Mouse (Mus musculus) gastrocnemius, postnatal 36 days (tissue): Measurements from ENCODE around the gene Abl1. TPM values are rescaled to one million over a fixed set of nuclear protein-coding genes. Genes with fewer than 3 reads are reported as not detected.

Source experiments
- DNase-seq, 2 experiments: peaks; one replicate each; pipeline ENCODE4 v3.0.0; 2022
- intact Hi-C: fragments of 180-260 bp; cut with DNase I; formaldehyde crosslinking; loops from one replicate; pipeline ENCODE4 v1.15.1; 2025
- total RNA-seq, 2 experiments: library from RNA; stranded (reverse); gene quantifications; 2 replicates each; pipeline ENCODE4 v1.2.3; 2021

The Abl1 gene
- total RNA-seq, 2 experiments from 2014 or later = 21.9 to 22.3 TPM

DNA sequence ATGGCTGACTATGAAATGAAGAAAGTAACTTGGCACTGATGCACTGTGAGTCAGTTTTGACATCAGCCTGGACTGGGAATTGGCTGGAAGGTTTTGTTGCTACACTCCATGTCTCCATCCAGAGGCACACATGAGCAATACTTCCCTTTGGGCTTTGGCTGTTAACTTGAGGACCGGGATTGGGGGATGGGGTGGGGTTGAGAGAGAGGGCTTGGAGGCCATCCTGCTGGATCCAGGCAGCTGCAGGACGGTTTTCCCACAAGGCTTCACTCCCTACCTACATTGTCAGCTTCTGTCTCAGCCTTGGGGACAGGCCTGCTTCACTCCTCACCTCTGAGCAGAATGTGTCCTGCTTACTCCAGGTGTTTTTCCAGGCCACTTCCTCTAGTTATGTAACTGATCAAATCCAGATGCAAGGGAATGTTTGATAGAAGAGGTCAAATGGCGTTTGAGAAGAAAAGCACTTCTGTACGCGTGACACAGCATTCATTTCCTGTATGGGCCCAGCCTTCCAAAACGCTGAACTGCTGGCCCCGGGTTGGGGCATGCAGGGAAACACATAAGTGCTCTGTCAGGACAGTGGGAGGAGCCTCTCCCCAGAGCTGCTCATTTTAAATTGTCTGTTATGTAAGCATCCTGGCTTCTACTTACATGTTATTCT lies 82.7 kb downstream of the Abl1 start:
- DNase-seq = peak; percentile 71 to 79
- intact Hi-C loops = no loop called here

GRCm38 (mm10) chr2:31776479-31776878 lies 88.3 kb downstream of the Abl1 start:
- intact Hi-C loops = no loop called here
- no peak for DNase-seq

- DNase-seq = no peak
- intact Hi-C loops = no loop called here
Measured at GRCm38 (mm10) chr2:31779258-31779657, 91.1 kb downstream of the Abl1 start.

- DNase-seq = no peak
- intact Hi-C loops = no loop called here
Measured at GRCm38 (mm10) chr2:31782958-31783602, 94.9 kb downstream of the Abl1 start.

DNA sequence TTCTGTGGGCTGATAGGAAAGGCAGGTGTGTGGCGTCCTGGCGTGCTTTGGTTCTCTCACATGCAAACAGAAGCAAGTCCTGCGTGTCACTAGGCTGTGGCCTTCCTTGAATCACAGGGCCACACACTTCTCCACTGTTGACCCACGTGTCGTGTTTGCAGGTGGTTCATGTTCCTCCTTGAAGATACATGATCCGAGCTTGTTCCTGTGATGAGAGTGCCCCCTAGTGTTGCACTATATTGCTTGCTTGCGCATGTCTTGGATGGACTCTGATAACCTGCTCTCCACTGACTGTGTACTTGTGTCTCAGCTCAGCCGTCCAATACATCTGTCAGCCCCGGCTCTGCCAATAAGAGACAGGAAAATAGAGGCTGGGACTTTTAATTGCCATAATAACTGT lies 96.9 kb downstream of the Abl1 start:
- peak in 1 of 2 experiments; percentile 72 for DNase-seq
- intact Hi-C loops = loop anchor here (2.0 to 5.0 kb wide), 2 partner anchors 63 to 100 kb away; no protein-coding TSS in a partner anchor

DNA sequence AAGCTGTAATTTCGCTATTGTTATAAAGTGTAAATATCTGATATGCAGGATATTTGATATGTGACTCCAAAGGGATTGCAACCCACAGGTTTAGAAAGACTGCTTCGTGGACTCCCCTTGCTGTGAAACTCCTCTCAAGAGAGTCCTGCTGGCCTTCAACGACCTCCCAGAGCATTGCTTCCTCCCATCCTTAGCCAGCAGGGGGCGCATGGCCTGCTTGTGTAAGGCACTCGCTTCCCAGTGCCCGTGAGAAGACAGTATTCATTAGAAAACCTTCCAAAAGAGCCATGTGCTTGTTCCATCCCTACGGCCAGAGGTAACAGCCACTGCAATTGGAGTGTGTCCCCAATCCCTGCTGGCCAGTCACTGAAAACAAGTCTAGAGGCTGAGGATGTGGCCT lies 98.9 kb downstream of the Abl1 start:
- intact Hi-C loops = loop anchor here (5.0 kb wide), 1 partner anchor 65 kb away; no protein-coding TSS in a partner anchor
- peak; percentile 68 to 73 for DNase-seq

DNA sequence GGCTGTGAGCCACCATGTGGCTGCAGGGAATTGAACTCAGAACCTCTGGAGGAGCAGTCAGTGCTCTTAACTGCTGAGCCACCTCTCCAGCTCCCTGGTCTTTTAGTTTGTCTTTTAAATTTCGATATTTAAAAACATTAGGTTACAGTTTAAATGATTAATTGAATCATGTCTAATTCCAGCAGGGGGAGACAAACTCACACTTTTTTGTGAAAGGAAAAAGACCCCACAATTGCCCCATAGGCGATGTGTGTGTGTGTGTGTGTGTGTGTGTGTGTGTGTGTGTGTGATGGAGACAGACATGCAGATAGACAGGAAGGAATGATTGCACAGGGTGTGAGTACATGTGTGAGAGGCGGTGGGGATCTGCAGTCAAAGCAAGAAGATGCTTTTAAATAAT lies 100.1 kb downstream of the Abl1 start:
- intact Hi-C loops = loop anchor here (5.0 kb wide), 1 partner anchor 66 kb away; no protein-coding TSS in a partner anchor
- DNase-seq = no peak

DNA sequence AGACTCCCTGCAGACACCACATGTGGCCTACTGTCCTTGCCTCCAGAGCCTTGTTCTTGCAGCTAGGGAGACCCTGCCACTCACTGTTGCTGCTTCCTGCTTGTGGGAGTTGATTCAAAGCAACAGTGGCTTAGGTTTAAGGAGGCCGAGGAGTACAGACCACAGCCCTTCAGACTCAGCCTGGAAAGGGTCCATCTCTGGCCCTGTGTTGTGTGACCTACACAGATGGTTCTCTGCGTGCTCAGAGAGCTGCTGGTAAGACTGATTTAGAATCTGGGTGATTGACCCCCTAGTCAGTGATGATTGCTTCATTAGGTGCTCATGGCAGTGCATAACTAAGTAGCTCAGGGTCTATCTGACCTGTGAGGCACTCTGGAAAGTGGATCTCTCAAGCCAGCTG lies 101.0 kb downstream of the Abl1 start:
- no peak for DNase-seq
- intact Hi-C loops = loop anchor here (5.0 kb wide), 1 partner anchor 67 kb away; no protein-coding TSS in a partner anchor

- DNase-seq = no peak
- intact Hi-C loops = loop anchor here (5.0 kb wide), 1 partner anchor 308 kb away; no protein-coding TSS in a partner anchor
Measured at GRCm38 (mm10) chr2:31790728-31791251, 102.6 kb downstream of the Abl1 start.

DNA sequence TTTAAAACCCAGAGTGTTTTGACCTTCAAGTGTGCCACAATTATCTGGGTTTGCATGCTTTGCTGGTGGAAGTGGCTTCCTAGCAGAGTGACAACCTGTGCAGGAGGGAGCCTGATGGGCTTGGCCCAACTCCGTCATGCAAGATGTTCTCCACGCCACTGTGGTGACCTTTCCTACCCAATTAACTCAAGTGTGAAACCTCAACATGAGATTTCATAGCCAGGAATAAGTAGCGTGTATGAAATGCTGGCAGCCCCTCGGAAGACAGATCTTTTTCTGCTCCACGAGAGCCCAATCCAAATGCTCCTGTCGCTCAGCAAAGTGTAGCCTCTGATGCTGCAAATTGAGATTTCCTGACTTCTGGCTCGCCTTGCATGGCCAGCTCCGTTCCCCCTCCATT lies 103.1 kb downstream of the Abl1 start:
- no peak for DNase-seq
- intact Hi-C loops = loop anchor here (5.0 kb wide), 1 partner anchor 309 kb away; no protein-coding TSS in a partner anchor

GRCm38 (mm10) chr2:31792611-31793010 lies 104.4 kb downstream of the Abl1 start:
- no peak for DNase-seq
- intact Hi-C loops = loop anchor here (5.0 kb wide), 1 partner anchor 310 kb away; no protein-coding TSS in a partner anchor

DNA sequence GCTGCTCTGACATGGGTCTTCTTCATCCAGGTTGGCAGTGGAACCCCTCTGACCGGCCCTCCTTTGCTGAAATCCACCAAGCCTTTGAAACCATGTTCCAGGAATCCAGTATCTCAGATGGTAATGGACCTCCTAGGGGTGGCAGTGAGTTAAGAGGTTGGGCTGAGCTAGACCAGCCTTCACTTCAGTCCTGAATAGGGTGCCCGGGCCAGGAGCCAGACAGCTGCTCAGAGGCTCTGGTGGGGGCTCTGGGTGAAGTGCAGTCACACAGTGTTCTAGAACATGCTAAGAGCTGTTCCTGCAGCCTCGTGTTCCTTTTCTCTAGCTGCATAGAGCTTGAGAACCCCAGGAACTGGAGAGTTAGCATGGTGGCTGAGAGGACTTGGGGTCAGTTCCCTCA lies 108.8 kb downstream of the Abl1 start:
- DNase-seq = peak in 1 of 2 experiments; percentile 42
- intact Hi-C loops = no loop called here

DNA sequence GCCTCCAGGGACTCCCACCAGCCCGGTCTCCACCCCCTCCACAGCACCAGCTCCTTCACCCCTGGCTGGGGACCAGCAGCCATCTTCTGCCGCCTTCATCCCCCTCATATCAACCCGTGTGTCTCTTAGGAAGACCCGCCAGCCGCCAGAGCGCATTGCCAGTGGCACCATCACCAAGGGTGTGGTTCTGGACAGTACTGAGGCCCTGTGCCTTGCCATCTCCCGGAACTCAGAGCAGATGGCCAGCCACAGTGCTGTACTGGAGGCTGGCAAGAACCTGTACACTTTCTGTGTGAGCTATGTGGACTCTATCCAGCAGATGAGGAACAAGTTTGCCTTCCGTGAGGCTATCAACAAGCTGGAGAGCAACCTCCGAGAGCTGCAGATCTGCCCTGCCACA lies 113.2 kb downstream of the Abl1 start:
- no peak for DNase-seq
- intact Hi-C loops = no loop called here

DNA sequence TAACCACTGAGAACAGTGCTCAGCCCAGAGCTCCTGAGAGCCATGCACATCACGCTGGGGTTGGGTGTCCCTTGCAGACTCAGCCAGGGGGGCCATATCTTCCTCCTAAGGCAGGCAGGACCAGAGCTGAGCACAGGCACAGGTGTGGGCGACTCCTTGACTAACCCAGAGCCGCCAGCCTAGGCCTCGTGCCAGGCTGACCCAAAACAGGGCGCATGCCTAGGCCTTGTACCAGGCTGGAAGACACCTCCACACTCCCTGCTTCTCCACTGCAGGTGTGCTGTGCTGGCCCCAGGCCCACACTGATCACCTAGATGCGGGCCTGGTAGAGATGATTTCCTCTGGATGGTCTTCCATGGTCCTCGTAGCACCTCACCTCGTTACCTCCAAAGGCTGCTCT lies 114.6 kb downstream of the Abl1 start:
- intact Hi-C loops = no loop called here
- DNase-seq = no peak

DNA sequence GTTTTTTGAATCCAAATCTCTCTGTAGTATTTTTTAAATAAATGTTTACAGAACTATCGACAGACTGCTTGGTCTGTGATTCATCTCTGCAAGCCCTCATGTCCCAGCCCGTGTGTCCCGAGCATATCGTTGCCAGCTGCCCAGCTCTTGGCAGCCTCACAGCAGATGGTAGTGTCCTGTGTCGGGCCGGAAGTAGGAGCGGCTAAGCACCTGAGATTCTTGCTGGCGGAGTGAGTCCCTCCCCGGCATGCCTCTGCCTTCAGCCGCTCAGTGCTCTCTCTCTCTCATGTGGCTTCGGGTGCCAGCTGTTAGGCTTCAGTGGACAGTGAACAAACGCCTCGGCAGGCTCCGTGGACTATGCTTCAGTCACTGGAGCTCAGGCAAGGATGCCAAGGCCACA lies 115.3 kb downstream of the Abl1 start:
- DNase-seq = no peak
- intact Hi-C loops = no loop called here

DNA sequence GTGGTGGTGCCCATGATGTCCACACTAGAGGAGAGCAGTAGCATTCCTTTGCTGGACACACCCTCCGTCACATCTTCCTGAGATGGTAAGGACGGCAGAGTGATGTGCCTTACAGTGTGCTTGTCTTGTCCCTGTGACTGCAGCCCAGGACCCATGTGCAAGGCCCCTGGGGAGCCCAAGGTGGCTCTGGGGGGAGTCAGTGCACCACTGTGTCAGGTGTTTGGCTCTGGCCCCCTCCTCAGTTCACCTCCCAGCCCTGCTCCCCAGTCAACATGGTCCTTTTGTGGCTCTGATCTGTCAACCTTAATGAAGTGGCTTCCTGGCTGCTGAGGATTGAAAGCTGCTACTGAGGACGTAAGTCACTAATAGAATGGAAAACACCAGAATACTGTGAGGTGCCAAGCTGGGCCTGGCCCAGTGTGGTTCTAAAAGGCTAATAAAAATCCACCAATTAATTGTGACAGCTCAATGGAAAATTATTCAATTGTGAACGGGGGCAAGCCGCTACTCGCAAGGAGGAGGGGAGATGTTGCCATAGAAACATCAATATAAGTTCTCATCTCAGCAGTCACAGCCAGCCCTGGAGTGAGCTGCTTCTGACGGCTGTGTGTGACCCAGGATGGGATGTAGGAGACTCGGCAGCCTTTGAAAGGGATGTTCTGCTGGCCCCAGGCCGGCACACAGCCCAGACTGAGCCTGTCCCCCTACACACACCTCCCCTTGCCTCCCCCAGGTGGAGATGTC lies 118.6 kb downstream of the Abl1 start:
- intact Hi-C loops = no loop called here
- DNase-seq = no peak

DNA sequence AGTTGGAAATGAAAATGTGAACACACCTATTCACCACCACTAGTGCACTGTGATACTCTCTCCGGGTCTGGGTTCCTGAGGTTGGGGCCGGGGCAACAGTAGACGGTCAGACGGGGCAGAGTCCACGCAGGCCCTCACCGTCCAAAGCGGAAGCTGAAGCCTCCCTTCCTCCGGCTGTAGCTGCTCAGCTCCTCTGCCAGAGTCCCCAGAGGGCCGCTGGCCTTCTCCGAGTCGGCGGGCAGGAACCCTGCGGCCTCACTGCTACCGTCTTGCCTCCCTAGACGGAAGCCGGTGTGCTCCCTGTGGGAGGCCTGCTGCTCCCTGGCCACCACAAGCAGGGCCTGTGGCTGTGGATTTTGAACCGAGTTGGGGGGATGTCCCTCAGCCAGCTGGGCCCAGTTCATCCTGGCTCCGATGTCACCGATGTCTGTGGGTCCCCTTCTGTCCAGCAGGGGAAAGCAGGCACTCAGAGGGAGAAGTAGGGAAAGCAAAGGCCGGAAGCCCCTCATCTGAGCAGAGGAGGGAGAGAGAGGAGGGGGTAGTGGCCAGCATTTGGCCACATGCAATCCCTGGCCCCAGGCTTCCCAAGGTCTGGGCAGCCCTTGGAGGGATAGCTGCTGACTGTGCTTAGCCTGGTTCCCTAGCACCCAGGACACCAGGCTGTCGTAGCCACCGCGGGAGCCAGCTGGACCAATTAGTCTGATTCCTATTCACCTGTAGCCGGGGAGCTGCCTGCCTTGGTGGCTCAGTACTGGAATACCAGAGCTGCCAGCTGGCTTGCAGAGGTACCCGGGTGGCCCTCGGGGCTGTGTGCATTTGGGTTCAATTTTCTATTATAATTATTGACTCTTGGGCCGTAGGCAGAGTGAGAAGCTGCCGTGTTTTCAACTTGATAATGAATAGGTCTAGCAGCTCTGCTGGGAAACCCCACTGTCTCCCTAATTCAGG lies 120.5 kb downstream of the Abl1 start:
- no peak for DNase-seq
- intact Hi-C loops = no loop called here

GRCm38 (mm10) chr2:31809358-31809740 lies 121.2 kb downstream of the Abl1 start:
- intact Hi-C loops = no loop called here
- DNase-seq = no peak

DNA sequence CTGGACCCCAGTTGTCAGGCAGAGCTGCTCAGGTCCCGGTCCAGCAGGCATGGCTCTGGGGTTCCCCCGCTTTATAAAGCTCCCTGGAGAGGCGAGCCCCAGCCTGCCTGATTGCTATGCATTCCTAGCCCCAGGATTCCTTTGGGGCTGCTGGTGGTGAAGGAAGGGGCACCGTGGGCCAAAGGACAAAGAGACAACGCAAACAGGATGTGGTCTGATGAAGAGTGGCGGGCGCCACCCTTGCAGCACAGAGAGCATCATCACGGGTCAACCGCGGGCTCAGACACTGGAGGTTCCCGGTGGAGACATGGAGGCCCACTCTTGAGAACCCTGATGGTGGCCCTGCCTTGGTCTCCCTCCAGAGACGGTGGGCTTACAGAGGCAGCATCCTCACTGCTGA lies 122.3 kb downstream of the Abl1 start, which contains the start of gene Qrfp:
Gene Qrfp (minus strand): TSS at position 137 of the 400 bp plus-strand sequence.
- intact Hi-C loops = no loop called here
- no peak for DNase-seq
